ENCODE assay signal across 9 mouse cellular contexts in genomic region chr5:69704261-69705167, GRCm38 (mm10).
A peak's percentile ranks its signal among the peaks of the same experiment; 100 is the strongest.
DNase-seq lines count a peak whose midpoint lies in the region; ATAC-seq lines count a peak whose summit lies in the region.
"Had no signal": no experiment of that assay in that cellular context is flagged by ENCODE, and none has a peak within 500 bp of the region (broad histone marks: within the 10 kb centered on the region; RNA-seq: fewer than 3 reads in every experiment).

No protein-coding gene starts in this region.

- 69% methylated on average over 2 of the region's 2 CpGs for WGBS in kidney, embryonic 16.5 days
- 52% methylated on average over 2 of the region's 2 CpGs for WGBS in midbrain, embryonic 13.5 days

- no peak; the same call in 1 of the 2 replicates for ATAC-seq in kidney, embryonic 16.5 days (ENCODE audit: low FRiP score, low TSS enrichment)
- peak; percentile 72 for ATAC-seq in midbrain, embryonic 13.5 days

- no peak overlapping the region for H3K27ac ChIP-seq in kidney, embryonic 16.5 days (ENCODE audit: low read length)
- 0 out of 2 replicates have a peak overlapping the region, but pooled peaks have one; percentile 2 for H3K27ac ChIP-seq in midbrain, embryonic 13.5 days

- H3K4me3 ChIP-seq in kidney, embryonic 16.5 days (ENCODE audit: low read length) = no peak overlapping the region
- H3K4me3 ChIP-seq in midbrain, embryonic 13.5 days (replicated peaks) = no peak overlapping the region
- H3K4me3 ChIP-seq: myocyte had no signal

- no peaks in the 10 kb centered on the region for H3K27me3 ChIP-seq in kidney, embryonic 16.5 days (ENCODE audit: insufficient read depth, low read length)
- no peaks in the 10 kb centered on the region for H3K27me3 ChIP-seq in midbrain, embryonic 13.5 days

- no peak overlapping the region for H3K9ac ChIP-seq in kidney, embryonic 16.5 days (replicated peaks; ENCODE audit: low read length)
- H3K9ac ChIP-seq in midbrain, embryonic 13.5 days (replicated peaks) = no peak overlapping the region

- no peak overlapping the region for H3K4me2 ChIP-seq in kidney, embryonic 16.5 days (replicated peaks; ENCODE audit: low read depth, low read length)
- H3K4me2 ChIP-seq in midbrain, embryonic 13.5 days (replicated peaks) = no peak overlapping the region

- H3K9me3 ChIP-seq in kidney, embryonic 16.5 days (ENCODE audit: low read length) = no peaks in the 10 kb centered on the region
- H3K9me3 ChIP-seq in midbrain, embryonic 13.5 days = no peaks in the 10 kb centered on the region

- no peaks in the 10 kb centered on the region for H3K4me1 ChIP-seq in kidney, embryonic 16.5 days (ENCODE audit: insufficient read depth, low read length)
- 0 out of 2 replicates have a peak, but pooled peaks cover 3% of the 10 kb centered on the region for H3K4me1 ChIP-seq in midbrain, embryonic 13.5 days (replicated peaks)

- no peaks in the 10 kb centered on the region for H3K36me3 ChIP-seq in kidney, embryonic 16.5 days (ENCODE audit: insufficient read depth, low read length)
- no peaks in the 10 kb centered on the region for H3K36me3 ChIP-seq in midbrain, embryonic 13.5 days

- DNase-seq in kidney, postnatal 10 days = peak; percentile 12
- DNase-seq in adrenal gland, postnatal 10 days = peak; percentile 33
- peak; percentile 13 to 68 for DNase-seq in frontal cortex, adult 2 months (ENCODE audit: extremely low spot score in 1 of 2, low spot score in 1 of 2)
- DNase-seq in testis, postnatal 14 days (ENCODE audit: low spot score) = no peak
- DNase-seq in gastrocnemius, postnatal 4 days (ENCODE audit: low spot score in 2 of 2) = no peak
- DNase-seq in heart, adult 11 months = no peak

Comparison
In these comparisons a context has a peak if more than half of its experiments do, and no peak if none do; other contexts are left out.
1. DNase-seq: peak in kidney, postnatal 10 days (single experiment), adrenal gland, postnatal 10 days (single experiment) and frontal cortex, adult 2 months (2 of 2); none in testis, postnatal 14 days (single experiment), gastrocnemius, postnatal 4 days (0 of 2) and heart, adult 11 months (single experiment).